8 mouse cellular contexts compared by ENCODE assay signal in the genomic region with DNA sequence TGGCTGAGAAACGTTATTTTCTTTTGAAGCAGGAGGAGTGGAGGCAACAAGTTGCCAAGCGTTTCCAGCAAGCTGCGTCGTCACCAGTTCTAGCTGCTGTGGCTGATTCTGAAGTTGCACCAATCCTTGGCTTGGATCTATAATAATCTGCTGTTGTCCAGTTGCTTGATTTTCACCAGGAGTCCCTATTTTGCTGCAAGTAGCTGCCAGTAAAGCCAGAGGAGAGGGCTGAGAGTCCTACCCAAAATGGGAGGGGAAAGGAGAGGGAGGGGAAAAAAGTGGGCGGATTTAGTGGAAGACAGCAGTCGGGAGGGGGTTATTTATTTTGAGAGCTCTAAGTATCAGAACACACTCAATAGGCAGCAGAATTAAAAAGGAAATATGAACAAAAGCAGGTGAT. TPM values are rescaled to one million over a fixed set of nuclear protein-coding genes. Genes with fewer than 3 reads are reported as not detected.
DNase-seq lines count a peak whose midpoint lies in the region; ATAC-seq lines count a peak whose summit lies in the region.

No protein-coding gene starts in this region.

- DNase-seq in CD4-positive, CD25-positive, alpha-beta regulatory T cell, adult 2 months (ENCODE audit: low read depth, low spot score) = peak; percentile 41
- peak; percentile 11 for DNase-seq in T-cell, adult 2 months (ENCODE audit: low spot score)
- DNase-seq in embryo, embryonic 9.5 days (ENCODE audit: extremely low spot score) = peak; percentile 59
- DNase-seq in kidney, postnatal 25 days = peak; percentile 45 to 64
- peak; percentile 24 to 28 for DNase-seq in lung, postnatal 4 days
- DNase-seq in thymus, postnatal 14 days = peak; percentile 20

- H3K4me3 ChIP-seq in heart, embryonic 15.5 days = peak overlapping the region; percentile 99

- no peaks in the 10 kb centered on the region for H3K9me3 ChIP-seq in heart, embryonic 15.5 days (replicated peaks)

- no peak for ATAC-seq in CD4-positive, CD25-positive, alpha-beta regulatory T cell, adult 4 months
- no peak for ATAC-seq in heart, embryonic 15.5 days (replicated peaks; ENCODE audit: insufficient number of reproducible peaks, insufficient read depth, low FRiP score, low read depth)

- H3K36me3 ChIP-seq in heart, embryonic 15.5 days = no peaks in the 10 kb centered on the region

- peaks cover 27% of the 10 kb centered on the region for H3K4me1 ChIP-seq in heart, embryonic 15.5 days (replicated peaks)

- H3K9ac ChIP-seq in heart, embryonic 15.5 days = no peak overlapping the region

- H3K27me3 ChIP-seq in heart, embryonic 15.5 days = no peaks in the 10 kb centered on the region

- WGBS in heart, embryonic 15.5 days = 28% methylated on average over 6 of the region's 6 CpGs

- H3K27ac ChIP-seq in heart, embryonic 15.5 days = no peak overlapping the region

- H3K4me2 ChIP-seq in heart, embryonic 15.5 days = peak overlapping the region; percentile 59

RNA-seq across cellular contexts. Expression of a gene that starts 1.3 kb away (rescaled TPM):
- polyA plus RNA-seq in CD4-positive, CD25-positive, alpha-beta regulatory T cell, adult 4 months (2017; shearing (Covaris generic)) = 10 to 100 TPM; 20.0 to 21.0 TPM
- 5.7 and 6.4 TPM in 2 replicates for polyA plus RNA-seq in heart, embryonic 15.5 days (2015; fragmentation: Nextera tagmentation; extraction: Ambion mirVana)
